Mouse (Mus musculus): ENCODE measurements at regions not wholly inside any gene's neighbourhood (a gene's known extent, or its start where the extent isn't known, plus 50 kb on each side); places are given as distances from the start of the nearest gene placed in this dataset.

DNA sequence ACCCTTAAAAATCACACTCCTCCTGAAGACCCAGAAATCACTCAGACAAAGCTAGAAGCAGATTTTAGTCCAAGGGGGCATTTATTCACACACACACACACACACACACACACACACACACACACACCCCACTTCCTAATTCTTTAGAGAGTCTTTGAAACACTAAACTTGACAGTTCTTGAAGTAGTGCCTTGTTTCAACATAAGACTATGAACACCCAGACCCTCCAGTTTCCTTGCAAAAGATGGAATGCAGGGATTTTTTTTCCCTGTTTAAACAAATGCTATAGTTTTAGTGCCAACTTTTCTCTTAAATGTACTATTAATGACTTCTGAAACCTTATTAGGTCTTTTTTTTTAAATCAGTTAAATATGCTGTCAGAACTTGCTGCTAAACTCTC, 279.2 kb upstream of the Fat1 start:
- DNase-seq (ENCODE audit: extremely low spot score, low spot score), result no peak

DNA sequence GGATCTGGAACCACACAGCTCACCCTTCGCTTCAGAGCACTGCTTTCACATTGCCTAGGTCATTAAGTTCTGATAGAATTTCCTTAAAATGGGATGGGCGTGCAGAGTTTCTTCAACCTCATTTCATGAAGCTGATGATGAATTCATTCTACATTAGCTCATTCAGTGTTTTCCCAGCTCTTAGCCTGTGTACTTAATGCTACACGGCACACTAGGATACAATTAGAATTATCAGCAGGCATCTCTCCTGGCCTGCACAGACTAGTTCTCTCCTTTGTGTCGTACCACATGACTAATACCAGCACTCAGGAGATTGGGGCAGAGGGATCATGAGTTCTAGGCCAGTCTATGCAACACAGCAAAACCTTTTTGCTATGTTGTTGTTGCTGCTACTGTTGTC, 278.8 kb upstream of the Fat1 start:
- DNase-seq (ENCODE audit: extremely low spot score, low spot score), result no peak

DNA sequence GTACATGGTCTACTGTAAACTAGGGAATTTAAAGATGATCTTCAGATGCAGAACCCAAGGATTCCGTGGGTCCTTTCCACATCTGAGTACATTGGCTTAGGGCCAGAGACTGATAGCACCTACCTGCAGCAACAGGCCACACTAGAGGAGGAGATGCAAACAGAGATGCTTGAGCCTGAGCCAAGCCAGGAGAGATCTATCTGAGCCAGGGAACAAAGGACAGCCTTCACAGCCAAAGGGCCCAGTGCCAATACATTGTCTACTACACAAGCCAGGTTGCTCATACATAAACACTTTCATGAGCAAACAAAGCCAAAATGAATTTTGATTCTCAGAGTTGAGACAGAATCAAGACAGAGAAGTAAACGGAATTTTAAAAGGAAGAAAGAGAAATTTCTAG, 273.6 kb upstream of the Fat1 start:
- no peak for DNase-seq (ENCODE audit: extremely low spot score, low spot score)

- DNase-seq (ENCODE audit: extremely low spot score, low spot score), result no peak
These were observed 248.1 kb upstream of the Fat1 start for GRCm38 (mm10) chr8:44687126-44687525.

DNA sequence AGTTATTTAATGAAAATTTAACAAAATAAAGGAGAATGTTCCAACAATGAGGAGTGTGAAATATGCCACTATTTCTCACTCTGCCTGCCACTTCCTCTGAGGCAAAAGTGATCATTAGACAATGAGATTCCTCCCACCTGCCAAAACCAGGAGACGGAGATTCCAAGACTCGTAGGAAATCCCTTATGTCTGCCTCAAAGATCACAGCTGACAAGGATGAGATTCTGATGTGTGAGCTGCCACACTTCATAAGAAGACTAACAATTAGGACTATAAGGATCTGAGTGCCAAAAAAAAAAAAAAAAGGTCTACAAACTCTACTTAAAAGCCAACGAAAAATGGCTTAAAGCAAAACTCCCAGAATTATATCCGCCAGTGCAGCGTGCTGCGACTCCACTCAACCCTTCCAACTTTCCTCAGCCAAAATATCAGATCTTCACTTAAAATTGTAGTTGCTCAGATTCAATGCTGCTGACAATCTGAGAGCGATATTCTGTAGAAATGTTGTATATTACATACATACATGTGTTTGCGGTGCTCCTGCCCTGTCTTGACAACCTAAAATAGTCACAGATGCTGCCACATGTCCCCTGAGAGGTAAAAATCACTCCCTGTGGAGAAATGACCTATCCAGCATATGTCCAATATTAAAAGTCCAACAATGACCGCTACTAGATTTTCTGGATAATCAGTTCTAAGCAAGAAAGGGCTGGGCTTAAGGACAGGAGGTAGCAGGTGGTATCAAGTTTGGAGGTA, 245.2 kb upstream of the Fat1 start:
- no peak for DNase-seq (ENCODE audit: extremely low spot score, low spot score)

DNA sequence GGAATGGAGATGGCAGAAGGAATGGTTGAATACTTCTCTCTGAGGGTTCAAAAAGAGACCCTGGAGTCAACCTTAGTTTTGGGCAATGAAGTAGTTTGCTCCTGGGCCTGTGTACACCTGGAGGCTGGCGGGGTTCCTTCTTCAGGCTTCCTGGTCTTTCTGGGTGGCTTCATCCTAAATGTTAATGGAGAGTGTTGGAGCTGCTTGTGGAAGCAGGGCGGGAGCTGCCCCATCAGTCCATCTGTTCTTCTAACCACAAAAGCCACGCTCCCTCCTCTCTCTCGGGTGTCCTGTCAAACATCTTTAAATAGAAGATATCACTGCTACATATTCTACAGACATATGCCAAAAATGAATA, 244.7 kb upstream of the Fat1 start:
- DNase-seq (ENCODE audit: extremely low spot score, low spot score), result no peak

- no peak for DNase-seq (ENCODE audit: extremely low spot score, low spot score)
These were observed 244.1 kb upstream of the Fat1 start for GRCm38 (mm10) chr8:44691140-44691539.

DNA sequence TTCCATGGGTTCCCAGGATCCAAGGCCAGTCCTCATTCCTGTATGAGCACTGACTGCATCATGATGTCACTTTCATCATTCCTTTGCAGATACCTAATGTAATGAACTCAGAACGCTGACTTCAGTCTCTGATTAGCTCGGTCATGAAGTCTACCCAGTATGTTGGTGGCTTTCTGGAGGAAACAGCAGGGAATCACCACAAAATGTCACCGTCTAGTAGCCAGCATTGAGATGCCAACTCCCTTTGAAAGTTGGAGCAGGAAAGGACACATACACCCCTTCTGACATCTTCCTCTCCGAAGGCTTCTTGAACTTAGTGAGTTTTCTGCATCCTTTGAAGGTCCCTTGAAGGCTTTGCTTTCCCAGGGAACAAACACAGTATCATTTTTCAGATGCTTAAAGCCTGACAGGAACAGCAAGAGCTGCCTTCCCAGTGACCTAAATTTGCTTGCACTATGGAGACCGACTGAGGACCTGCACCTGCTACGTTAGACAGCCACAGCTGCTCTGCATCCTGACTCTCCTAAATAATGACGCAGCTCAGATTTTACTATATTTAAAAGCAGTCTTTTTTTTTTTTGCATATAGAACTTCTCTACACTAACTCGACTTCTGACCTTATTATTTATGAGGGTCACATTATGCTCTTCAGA, 243.1 kb upstream of the Fat1 start:
- DNase-seq (ENCODE audit: extremely low spot score, low spot score), result no peak

- no peak for DNase-seq (ENCODE audit: extremely low spot score, low spot score)
These were observed 240.4 kb upstream of the Fat1 start for GRCm38 (mm10) chr8:44694861-44695260.

DNA sequence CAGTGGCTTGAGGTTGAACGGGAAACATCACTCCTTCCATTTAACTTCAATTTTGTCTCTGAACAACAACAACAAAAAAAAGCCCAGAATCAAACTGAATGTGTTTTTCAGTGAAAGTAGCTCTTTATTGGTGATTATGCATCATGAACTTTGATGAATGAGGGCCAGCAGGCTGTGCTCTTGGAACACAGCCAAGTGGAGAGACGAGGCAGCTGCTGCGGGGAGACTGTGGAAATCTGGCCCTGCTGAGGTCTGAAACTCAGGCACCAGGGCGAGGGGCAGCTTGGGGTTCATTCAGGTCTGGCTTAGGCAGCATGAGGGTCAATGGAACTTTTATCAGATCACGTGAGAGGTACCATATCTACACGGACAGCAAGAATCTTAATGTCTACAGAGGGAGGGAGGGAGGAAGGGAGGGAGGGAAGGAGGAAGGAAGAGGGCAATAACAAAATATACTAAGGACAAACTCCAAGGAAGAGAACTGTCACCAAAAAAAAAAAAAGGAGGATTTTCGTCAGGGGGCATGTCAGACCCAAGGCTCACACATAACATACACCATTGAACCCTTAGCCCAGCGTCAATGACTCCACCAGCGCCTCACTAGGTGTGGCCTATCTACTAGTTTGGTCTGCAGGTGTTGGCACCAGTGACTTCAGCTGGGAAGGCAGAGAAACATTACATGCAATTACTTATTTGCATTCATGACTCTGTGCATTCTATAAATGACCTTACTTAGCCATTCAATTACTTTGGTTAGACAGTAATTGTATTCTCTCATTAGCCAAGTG, 239.0 kb upstream of the Fat1 start:
- DNase-seq (ENCODE audit: extremely low spot score, low spot score), result no peak

DNA sequence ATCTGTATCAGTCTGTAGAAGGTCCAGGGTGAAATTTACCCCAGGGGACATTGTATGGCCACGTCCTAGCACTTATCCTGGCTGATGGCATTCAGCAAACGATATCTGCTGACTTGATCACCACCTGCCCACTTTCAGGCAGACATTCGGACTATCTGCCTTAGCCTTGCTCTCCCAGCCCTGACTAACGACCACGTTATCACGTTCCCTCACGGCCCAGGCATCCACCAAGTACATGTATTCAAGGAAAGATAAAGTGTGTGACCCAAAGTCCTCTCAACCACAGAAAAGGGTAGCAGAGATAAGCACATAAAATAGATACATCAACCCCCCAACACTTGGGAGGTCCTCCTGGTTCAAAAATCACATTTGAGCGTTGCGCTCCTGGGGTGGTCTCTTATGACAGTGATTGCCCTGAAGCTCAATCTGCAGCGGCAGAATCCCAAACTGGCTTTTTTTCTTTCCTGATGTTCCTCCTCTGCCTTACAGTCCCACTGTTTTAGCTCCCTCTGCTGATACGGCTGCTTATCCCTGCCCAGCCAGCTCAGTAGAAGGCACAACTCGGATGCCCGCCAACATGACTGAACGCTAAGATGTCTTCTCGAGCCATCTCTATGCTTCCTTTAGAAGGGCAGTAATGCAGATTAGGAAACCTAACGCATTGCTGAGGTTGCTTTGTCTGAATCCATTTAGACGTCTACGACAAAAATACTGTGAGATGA, 235.7 kb upstream of the Fat1 start:
- no peak for DNase-seq (ENCODE audit: extremely low spot score, low spot score)

DNA sequence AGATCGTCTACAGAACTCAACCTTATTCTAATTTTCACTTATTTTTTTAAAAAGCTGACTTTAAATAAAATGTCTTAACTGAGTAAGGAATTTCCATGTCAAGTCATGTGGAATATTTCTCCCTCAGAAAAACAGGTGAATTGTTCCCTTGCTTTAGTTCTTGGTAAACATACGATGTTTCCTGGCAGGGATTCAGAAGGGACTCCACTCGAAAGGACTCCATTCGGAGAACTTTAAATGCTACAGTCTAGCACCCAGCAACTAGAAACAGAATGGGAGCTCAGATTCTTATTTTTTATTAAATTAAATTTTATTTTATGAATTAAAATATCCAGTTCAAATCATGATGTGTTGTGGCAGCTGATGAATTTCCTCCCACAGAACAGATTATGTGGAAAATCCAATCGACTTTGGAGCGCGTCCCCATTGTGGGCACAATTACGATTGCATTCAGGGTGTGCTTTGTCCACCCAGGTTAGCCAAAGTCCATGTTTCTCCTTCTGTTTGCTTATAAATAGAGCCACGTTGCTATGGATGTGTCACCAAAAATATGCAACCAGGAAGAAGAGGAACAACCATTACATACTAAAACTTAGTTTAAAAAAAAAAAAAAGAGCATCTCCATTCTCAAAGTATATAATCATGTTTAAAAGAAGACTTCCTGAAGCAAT, 230.5 kb upstream of the Fat1 start:
- no peak for DNase-seq (ENCODE audit: extremely low spot score, low spot score)

DNA sequence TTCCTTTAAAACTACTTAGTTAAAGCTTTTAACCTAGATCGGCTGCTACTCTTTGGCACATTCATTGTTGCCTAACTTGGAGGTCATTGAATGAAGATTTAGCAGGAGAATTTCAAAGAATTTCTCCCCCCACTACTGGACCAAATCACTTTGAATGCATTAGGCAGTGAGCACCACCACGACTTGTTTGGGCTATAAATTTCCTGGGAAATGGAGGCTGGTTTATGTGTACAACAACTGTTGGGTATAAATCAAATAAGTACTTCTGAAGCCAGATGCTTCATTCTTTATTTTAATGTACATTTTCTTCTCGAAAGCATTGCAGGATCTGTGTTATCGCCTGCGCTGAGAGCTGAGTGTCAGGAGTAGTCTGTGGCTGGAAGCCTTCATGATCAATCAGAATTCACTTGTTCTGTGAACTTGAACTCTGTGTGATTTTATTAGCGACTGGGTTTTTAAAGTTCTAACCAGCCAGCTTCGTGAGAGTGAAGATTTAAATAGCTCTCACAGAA, 226.5 kb upstream of the Fat1 start:
- DNase-seq (ENCODE audit: extremely low spot score, low spot score), result no peak

GRCm38 (mm10) chr8:44709171-44709940, 225.9 kb upstream of the Fat1 start:
- no peak for DNase-seq (ENCODE audit: extremely low spot score, low spot score)

GRCm38 (mm10) chr8:44734577-44734976, 200.7 kb upstream of the Fat1 start:
- no peak for DNase-seq (ENCODE audit: extremely low spot score, low spot score)

GRCm38 (mm10) chr8:44735801-44736200, 199.4 kb upstream of the Fat1 start:
- DNase-seq (ENCODE audit: extremely low spot score, low spot score), result no peak

DNA sequence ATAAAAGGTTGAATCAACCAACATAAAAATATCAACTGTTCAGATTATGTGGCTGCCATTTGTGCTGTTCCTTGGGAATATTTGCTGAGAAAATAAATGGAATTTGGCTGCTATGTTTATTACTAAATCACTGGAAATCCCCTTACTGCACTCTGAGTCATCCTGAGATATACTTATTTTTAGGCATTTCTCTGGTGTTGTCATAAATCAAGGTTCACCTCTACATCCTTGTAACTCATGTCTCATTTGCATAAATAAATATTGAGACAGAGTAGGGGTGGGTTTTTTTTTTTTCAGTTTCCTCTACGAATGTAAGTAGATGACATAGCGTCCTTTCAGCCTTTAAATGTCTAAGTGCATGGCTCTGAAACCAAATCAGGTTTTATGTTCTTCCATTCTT, 191.9 kb upstream of the Fat1 start:
- no peak for DNase-seq (ENCODE audit: extremely low spot score, low spot score)

DNA sequence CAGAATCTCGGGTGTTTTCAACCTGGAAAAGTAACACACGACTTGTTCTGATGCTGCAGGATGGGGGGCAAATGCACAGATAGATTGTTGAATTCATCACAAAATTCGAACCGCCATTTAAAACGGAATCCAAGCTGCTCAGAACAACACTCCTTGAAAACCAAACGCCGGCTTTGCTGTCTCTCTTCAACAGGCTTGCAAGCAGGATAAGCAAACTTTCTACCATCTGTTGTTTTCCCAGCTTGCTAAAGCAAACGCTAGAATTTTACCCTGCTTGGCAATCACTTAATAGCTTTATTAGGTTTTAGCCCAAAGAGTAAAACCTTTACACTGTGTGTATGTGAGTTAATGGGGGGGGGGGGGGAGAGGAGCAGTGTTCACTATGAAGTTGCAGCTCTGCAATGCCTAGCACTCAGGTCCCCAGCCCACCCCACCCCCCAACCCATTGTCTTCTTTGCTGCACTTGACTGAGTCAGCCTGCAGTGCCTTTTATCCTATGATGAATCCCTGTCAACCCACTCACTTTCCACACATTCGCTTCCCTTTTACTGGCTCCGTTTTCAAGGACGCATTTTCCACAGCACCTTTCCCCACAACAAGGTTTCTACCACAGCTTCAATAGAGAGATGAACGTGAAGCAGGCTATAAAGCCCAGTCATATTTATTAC, 190.1 kb upstream of the Fat1 start:
- no peak for DNase-seq (ENCODE audit: extremely low spot score, low spot score)

DNA sequence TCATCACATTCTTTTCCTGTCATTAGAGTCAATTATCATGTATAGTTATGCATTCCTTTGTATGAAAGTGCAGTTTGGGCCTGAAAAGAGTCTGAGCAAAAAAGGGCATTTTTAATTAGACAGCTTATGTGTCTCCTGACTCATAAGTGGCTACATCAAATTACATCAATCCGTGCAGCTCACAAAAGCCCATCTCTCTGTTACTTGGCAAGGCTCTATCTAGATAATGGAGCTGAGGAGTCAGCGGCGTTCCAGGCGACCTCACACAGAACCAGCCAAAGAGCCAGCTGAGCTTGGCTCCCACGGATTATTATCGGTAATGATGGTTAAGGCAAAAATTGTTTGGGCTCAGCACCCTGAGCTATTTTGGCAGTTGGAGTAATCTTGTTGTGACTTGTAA, 176.5 kb upstream of the Fat1 start:
- no peak for DNase-seq (ENCODE audit: extremely low spot score, low spot score)

GRCm38 (mm10) chr8:44762731-44763130, 172.5 kb upstream of the Fat1 start:
- no peak for DNase-seq (ENCODE audit: extremely low spot score, low spot score)

All from neural tube, embryonic 10.5 days (tissue).